Mouse (Mus musculus) hindbrain, embryonic 15.5 days (tissue): ENCODE data around the gene Defb25. TPM values are rescaled to one million over a fixed set of nuclear protein-coding genes. Genes with fewer than 3 reads are reported as not detected.

Experiments used
- ATAC-seq: fragments of 200-750 bp; cut with Nextera tagmentation; 2 replicates; pipeline ENCODE4 v1.8.0; 2017; ENCODE audit warnings: low read depth, moderate number of reproducible peaks, moderate TSS enrichment; ENCODE audit not compliant: low FRiP score
- H3K27ac ChIP-seq: fragments of 300-500 bp; sonication (generic); replicated peaks from 2 replicates; pipeline ENCODE4 v1.5.1; 2015; ENCODE audit warnings: mild to moderate bottlenecking, inconsistent platforms
- H3K27me3 ChIP-seq: fragments of 300-500 bp; sonication (generic); 2 replicates; pipeline ENCODE4 v1.6.1; 2015; ENCODE audit warnings: control low read depth, inconsistent platforms
- H3K36me3 ChIP-seq: fragments of 300-500 bp; sonication (generic); 2 replicates; pipeline ENCODE4 v1.6.1; 2015; ENCODE audit warnings: control low read depth, inconsistent platforms
- H3K4me1 ChIP-seq: fragments of 300-500 bp; sonication (generic); replicated peaks from 2 replicates; pipeline ENCODE4 v1.6.1; 2015; ENCODE audit warnings: control low read depth, inconsistent platforms
- H3K4me2 ChIP-seq: fragments of 300-500 bp; sonication (generic); 2 replicates; pipeline ENCODE4 v1.6.1; 2015; ENCODE audit warnings: moderate library complexity, mild to moderate bottlenecking, inconsistent platforms
- H3K4me3 ChIP-seq: fragments of 300-500 bp; sonication (generic); 2 replicates; pipeline ENCODE4 v1.5.1; 2015; ENCODE audit warnings: mild to moderate bottlenecking, inconsistent platforms
- H3K9ac ChIP-seq: fragments of 300-500 bp; sonication (generic); 2 replicates; pipeline ENCODE4 v1.6.1; 2015; ENCODE audit warnings: inconsistent platforms
- H3K9me3 ChIP-seq: fragments of 300-500 bp; sonication (generic); 2 replicates; pipeline ENCODE4 v1.6.1; 2016; ENCODE audit warnings: control low read depth, inconsistent platforms
- whole genome bisulfite sequencing: fragments of 180-500 bp; shearing (Covaris S2); methylation state at CpG from one replicate; pipeline ENCODE4 v1.1.7; 2015; 5-methylcytosine and 5-hydroxymethylcytosine counted together
- polyA plus RNA-seq: library from polyadenylated mRNA; unstranded; fragments of >200 nt; fragmentation: Nextera tagmentation; extraction: Ambion mirVana; gene quantifications from 2 replicates; pipeline ENCODE4 v1.2.1, GENCODE M21; 2015

The Defb25 gene
- polyA plus RNA-seq, 1 experiment from 2014 or later: not detected

DNA sequence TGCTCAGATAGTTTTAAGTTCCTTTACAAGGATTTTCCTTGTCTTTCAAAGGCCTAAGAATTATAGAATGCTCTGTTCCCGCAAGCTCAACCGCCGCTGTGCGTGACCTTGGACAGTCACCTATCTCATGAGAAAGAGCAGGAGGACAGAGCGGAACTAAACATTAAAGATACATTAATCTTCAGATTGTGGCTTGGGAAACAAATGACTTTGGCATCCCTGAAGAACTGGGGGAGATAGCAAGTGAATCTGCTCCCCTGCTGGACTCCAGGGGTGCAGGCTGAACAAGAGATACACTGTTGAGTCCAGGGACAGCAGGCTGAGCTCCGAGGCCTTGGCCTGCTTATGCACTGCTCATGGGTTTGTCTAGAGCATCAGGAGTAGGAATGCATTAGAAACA lies 22.8 kb downstream of the Defb25 start:
- no peak for ATAC-seq
- H3K36me3 ChIP-seq: no peaks in the 10 kb centered on the region
- no peak overlapping the region for H3K27ac ChIP-seq
- H3K4me3 ChIP-seq: no peak overlapping the region
- no peaks in the 10 kb centered on the region for H3K27me3 ChIP-seq
- WGBS: 64% methylated on average over 6 of the region's 6 CpGs
- H3K9me3 ChIP-seq: no peaks in the 10 kb centered on the region
- H3K4me1 ChIP-seq: no peaks in the 10 kb centered on the region
- no peak overlapping the region for H3K4me2 ChIP-seq
- no peak overlapping the region for H3K9ac ChIP-seq

DNA sequence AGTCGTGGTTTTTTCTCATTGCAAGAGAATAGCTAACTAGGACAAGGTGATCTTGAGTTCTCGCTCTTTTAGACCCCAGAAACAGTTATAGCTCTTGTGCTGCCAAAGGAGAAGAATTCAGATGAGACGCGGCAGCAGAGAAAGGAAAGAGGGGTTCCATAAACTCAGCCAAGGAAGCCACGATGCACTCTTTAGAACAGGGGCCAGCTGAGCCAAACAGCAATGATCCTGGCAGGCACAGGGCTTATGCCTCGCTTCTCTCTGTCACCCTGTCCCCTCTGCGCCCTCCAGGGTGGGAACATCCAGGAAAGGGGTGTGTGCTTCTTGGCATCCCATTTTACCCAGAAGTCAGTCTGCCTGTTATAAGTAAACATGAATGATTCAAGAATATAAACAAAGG lies 23.6 kb downstream of the Defb25 start, which contains the start of gene Defb45:
TSS of gene Defb45 (minus strand) at position 101 of the 400 bp plus-strand sequence.
- Histone ChIP-seq H3K9me3 (no peaks in the 10 kb centered on the region), H3K4me1 (no peaks in the 10 kb centered on the region), H3K36me3 (no peaks in the 10 kb centered on the region), H3K27ac (no peak within 1 kb of the TSS), H3K27me3 (no peaks in the 10 kb centered on the region), H3K9ac (no peak within 1 kb of the TSS), H3K4me2 (no peak within 1 kb of the TSS), H3K4me3 (no peak within 1 kb of the TSS)
- no peak for ATAC-seq
- 72% methylated on average over 7 of the region's 7 CpGs for WGBS

DNA sequence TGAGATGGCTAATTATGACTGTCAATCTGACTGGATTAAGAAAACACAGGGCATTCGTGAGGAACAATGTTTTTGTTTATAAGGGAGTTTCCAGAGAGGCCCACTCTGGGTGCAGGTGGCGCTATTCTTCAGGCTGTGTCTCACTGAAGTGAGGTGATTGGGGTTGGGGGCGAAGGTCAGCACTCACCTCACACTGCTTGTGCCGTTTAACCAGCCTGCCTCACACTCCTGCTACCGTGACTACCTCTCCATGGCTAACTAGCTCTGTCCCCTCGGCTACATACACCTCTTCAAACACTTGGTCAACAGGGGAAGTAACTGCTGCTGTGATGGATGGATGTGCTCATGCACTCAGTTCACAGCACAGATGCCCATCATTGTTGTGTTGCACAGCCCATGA lies 33.8 kb downstream of the Defb25 start:
- no peaks in the 10 kb centered on the region for H3K27me3 ChIP-seq
- no peaks in the 10 kb centered on the region for H3K4me1 ChIP-seq
- no peak overlapping the region for H3K9ac ChIP-seq
- no peak overlapping the region for H3K27ac ChIP-seq
- H3K4me2 ChIP-seq: no peak overlapping the region
- no peaks in the 10 kb centered on the region for H3K9me3 ChIP-seq
- ATAC-seq: no peak
- H3K4me3 ChIP-seq: no peak overlapping the region
- WGBS: 59% methylated on average over 6 of the region's 6 CpGs
- no peaks in the 10 kb centered on the region for H3K36me3 ChIP-seq

DNA sequence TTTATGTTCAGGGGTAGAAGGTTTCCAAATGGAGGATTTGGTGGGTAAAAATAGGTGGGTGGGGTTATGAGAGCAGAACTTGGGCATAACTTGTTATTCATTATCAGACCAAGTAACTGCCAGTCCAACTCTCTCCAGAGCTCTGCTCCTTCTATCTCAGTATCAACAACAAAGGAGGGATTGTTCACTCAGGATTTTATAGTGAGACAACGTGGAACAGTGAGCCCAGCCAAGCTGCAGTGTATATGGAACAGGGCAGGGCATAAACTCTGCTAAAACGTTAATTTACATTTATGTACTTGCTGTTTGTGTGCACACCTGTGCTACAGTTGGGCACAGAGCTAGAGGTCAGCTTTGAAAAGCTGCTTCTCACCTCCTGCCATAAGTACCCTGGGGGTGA lies 34.4 kb downstream of the Defb25 start:
- Histone ChIP-seq H3K4me1 (no peaks in the 10 kb centered on the region), H3K27ac (no peak overlapping the region), H3K9ac (no peak overlapping the region), H3K4me3 (no peak overlapping the region), H3K9me3 (no peaks in the 10 kb centered on the region), H3K4me2 (no peak overlapping the region), H3K27me3 (no peaks in the 10 kb centered on the region), H3K36me3 (no peaks in the 10 kb centered on the region)
- ATAC-seq: no peak
- 57% methylated on average over 2 of the region's 2 CpGs for WGBS

DNA sequence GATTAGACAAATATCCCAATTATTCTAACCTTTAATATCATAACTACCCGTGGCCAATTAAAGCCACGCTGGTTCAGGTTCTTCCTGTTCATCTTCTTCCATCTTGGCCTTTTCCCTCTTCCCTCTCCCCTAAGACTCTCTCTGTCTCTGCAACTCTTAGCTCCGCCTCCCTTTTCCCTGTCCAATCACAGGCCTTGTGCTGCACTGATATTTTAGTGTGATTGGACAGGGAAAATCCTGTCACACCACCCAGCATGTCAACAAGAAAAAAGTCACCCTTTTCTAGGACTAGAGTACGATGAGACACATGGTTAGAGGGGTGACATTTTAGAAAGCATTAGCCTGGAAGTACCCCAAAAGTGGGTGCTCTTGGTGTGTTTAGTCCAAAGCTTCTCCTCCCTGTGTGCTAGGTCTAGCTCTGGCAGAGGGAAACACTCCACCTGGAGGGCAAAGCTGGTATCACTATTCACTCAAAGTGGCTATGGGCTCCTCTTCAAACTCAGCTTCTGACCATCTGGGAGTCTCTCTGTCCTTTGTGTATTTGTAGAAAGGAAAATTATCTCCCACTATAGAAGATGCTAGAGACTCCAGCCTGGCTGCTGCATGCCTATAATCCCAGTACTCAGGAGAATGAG lies 35.8 kb downstream of the Defb25 start:
- H3K9me3 ChIP-seq: no peaks in the 10 kb centered on the region
- no peaks in the 10 kb centered on the region for H3K36me3 ChIP-seq
- H3K27ac ChIP-seq: no peak overlapping the region
- H3K4me2 ChIP-seq: no peak overlapping the region
- H3K27me3 ChIP-seq: no peaks in the 10 kb centered on the region
- H3K4me1 ChIP-seq: no peaks in the 10 kb centered on the region
- WGBS: 81% methylated on average over 4 of the region's 4 CpGs
- ATAC-seq: no peak
- H3K4me3 ChIP-seq: no peak overlapping the region
- H3K9ac ChIP-seq: no peak overlapping the region

DNA sequence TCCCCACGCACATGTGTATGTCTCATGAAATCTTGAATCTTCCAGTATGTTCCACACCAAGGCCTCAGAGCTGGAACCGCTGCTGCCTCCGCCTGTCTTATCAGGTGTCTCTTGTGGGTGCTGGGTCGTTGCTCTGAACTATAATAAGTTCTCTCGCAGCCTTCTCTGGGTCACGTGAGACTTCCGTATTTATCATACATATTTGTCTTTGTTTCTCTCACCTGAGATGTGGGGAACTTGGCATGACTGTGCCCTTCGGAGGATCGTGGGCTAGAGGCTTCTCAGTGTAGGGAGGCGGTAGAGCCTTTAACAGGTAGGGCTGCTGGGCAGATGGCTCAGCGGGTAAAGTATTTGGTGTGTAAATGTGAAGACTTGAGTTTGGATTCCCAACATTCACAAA lies 42.2 kb downstream of the Defb25 start:
- ATAC-seq: no peak
- 85% methylated on average over 11 of the region's 11 CpGs for WGBS
- Histone ChIP-seq H3K36me3 (no peaks in the 10 kb centered on the region), H3K27ac (no peak overlapping the region), H3K9ac (no peak overlapping the region), H3K9me3 (no peaks in the 10 kb centered on the region), H3K27me3 (no peaks in the 10 kb centered on the region), H3K4me3 (no peak overlapping the region), H3K4me2 (no peak overlapping the region), H3K4me1 (no peaks in the 10 kb centered on the region)

DNA sequence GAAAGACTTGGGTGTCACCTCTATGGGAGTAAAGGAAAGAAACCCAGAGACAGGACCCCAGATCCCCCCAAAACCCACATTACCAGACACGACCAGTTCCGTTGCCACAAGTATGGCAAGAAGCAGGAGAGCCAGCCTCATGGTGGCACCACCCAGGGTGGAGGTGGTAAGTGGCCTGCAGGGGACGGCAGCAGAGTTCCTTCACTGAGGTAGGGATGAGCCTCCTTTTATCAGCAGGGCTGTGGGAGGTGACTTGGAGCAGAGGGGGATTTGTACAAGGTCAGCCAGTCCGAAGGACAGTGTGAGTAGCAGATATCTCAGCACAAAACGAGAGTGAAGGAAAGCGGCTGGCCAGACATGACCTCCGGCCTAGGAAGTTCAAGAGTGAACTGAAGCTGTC lies 42.7 kb downstream of the Defb25 start, which contains the start of gene Defb19:
TSS of gene Defb19 (minus strand) at position 206 of the 400 bp plus-strand sequence.
- Histone ChIP-seq H3K36me3 (no peaks in the 10 kb centered on the region), H3K4me3 (no peak within 1 kb of the TSS), H3K4me1 (no peaks in the 10 kb centered on the region), H3K9me3 (no peaks in the 10 kb centered on the region), H3K9ac (no peak within 1 kb of the TSS), H3K27me3 (no peaks in the 10 kb centered on the region), H3K4me2 (no peak within 1 kb of the TSS), H3K27ac (no peak within 1 kb of the TSS)
- ATAC-seq: no peak
- 71% methylated on average over 7 of the region's 7 CpGs for WGBS

DNA sequence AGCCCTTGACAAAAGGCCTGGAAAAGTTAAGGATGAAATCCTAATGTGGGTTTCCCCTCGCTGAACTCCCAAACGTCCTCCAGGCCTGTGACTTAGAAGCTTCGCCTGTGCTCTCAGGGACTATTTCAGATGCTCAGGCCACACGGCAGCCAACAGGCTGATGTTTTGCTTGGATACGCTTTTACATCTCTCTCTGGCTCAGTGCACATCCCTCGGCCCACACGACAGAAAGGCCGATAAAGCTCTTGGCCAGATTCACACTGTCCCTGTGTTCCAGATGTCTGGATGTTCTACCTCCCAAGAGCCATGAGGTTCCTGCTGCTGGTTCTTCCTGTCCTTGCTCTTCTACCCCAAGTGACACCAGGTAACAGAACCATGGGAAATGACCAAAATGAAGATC lies 49.4 kb downstream of the Defb25 start:
- H3K27ac ChIP-seq: no peak overlapping the region
- H3K9me3 ChIP-seq: no peaks in the 10 kb centered on the region
- ATAC-seq: no peak
- H3K4me2 ChIP-seq: no peak overlapping the region
- H3K4me1 ChIP-seq: no peaks in the 10 kb centered on the region
- no peak overlapping the region for H3K9ac ChIP-seq
- no peaks in the 10 kb centered on the region for H3K27me3 ChIP-seq
- no peaks in the 10 kb centered on the region for H3K36me3 ChIP-seq
- WGBS: 92% methylated on average over 8 of the region's 8 CpGs
- H3K4me3 ChIP-seq: no peak overlapping the region

Other genes with a start within 250 kb of the Defb25 start
- 50.6 and 60.3 TPM in 2 replicates for gene Nrsn2, start 246.4 kb downstream of the Defb25 start, polyA plus RNA-seq
- 13.8 and 14.9 TPM in 2 replicates for gene Sox12, start 225.0 kb downstream of the Defb25 start, polyA plus RNA-seq
- gene Zcchc3, start 208.0 kb downstream of the Defb25 start, polyA plus RNA-seq: 18.6 TPM in 2 replicates
- 2.2 and 2.3 TPM in 2 replicates for gene 6820408C15Rik, start 207.5 kb downstream of the Defb25 start, polyA plus RNA-seq
- gene Defb23, start 158.4 kb downstream of the Defb25 start, polyA plus RNA-seq: not detected in 2 replicates
- not detected in 2 replicates for gene Defb20, start 146.0 kb downstream of the Defb25 start, polyA plus RNA-seq
- not detected in 2 replicates for gene Defb22, start 132.9 kb downstream of the Defb25 start, polyA plus RNA-seq
- gene Defb26, start 111.4 kb downstream of the Defb25 start, polyA plus RNA-seq: not detected in 2 replicates
- gene Defb28, start 104.8 kb downstream of the Defb25 start, polyA plus RNA-seq: not detected in 2 replicates
- gene Defb29, start 83.0 kb downstream of the Defb25 start, polyA plus RNA-seq: not detected in 2 replicates
- not detected in 2 replicates for gene Gm17416, start 53.7 kb downstream of the Defb25 start, polyA plus RNA-seq
- gene Defb21, start 50.3 kb downstream of the Defb25 start, polyA plus RNA-seq: not detected in 2 replicates
- not detected in 2 replicates for gene Defb19, start 42.7 kb downstream of the Defb25 start, polyA plus RNA-seq
- not detected in 2 replicates for gene Defb45, start 23.7 kb downstream of the Defb25 start, polyA plus RNA-seq
- not detected in 2 replicates for gene Defb36, start 18.7 kb downstream of the Defb25 start, polyA plus RNA-seq
- 0.52 and 0.72 TPM in 2 replicates for gene Rem1, start 3.9 kb upstream of the Defb25 start, polyA plus RNA-seq
- gene H13, start 46.4 kb upstream of the Defb25 start, polyA plus RNA-seq: 166 and 177 TPM in 2 replicates
- 32.6 and 37.3 TPM in 2 replicates for gene Mcts2, start 64.0 kb upstream of the Defb25 start, polyA plus RNA-seq
- 55.3 and 57.5 TPM in 2 replicates for gene Id1, start 113.2 kb upstream of the Defb25 start, polyA plus RNA-seq
- gene Cox4i2, start 131.1 kb upstream of the Defb25 start, polyA plus RNA-seq: 6.3 TPM in 2 replicates
- gene Bcl2l1, start 208.7 kb upstream of the Defb25 start, polyA plus RNA-seq: 145 and 155 TPM in 2 replicates
- gene Tpx2, start 224.9 kb upstream of the Defb25 start, polyA plus RNA-seq: 17.4 and 22.3 TPM in 2 replicates